Mouse (Mus musculus) heart, postnatal 14 days (tissue): ENCODE data around the gene Psmb10. TPM values are rescaled to one million over a fixed set of nuclear protein-coding genes. Genes with fewer than 3 reads are reported as not detected.
A peak's percentile ranks its signal among the peaks of the same experiment; 100 is the strongest.
"Not testable (repeated sequence)": the region's sequence is repeated elsewhere in the genome, so short reads cannot be mapped to it uniquely, and the experiment has no call there.

Experiments used
- DNase-seq, 2 experiments: peaks; one replicate each; pipeline ENCODE4 v3.0.0; 2021 to 2022
- intact Hi-C: fragments of 180-260 bp; cut with DNase I; formaldehyde crosslinking; loops from one replicate; pipeline ENCODE4 v1.15.1; 2025
- long read RNA-seq, 2 experiments: library from polyadenylated mRNA; stranded (forward); transcript quantifications; one replicate each; pipeline ENCODE4 v2.0.0; 2021
- total RNA-seq, 2 experiments: library from RNA; stranded (reverse); gene quantifications; 2 replicates each; pipeline ENCODE4 v1.2.3; 2021

The Psmb10 gene
- 10 to 100 TPM; 57.6 to 66.5 TPM for total RNA-seq
- long read RNA-seq, experiment 1, transcript Psmb10-201 (8 exons, 1,311 nt) = major isoform, 60 of 64 reads
- long read RNA-seq, experiment 1, partial matches to known transcripts = 1 of 64 reads
- long read RNA-seq, experiment 1, other reads (novel, unspliced or antisense) = 0 of 64 reads
- long read RNA-seq, experiment 2, transcript Psmb10-201 (8 exons, 1,311 nt) = major isoform, 34 of 43 reads
- long read RNA-seq, experiment 2, partial matches to known transcripts = 1 of 43 reads
- long read RNA-seq, experiment 2, other reads (novel, unspliced or antisense) = 5 of 43 reads

- intact Hi-C loops = no loop called here
- peak in 1 of 2 experiments; percentile 45 for DNase-seq
These were observed at the start of gene Psmb10 for GRCm38 (mm10) chr8:105938306-105938669. TSS of gene Psmb10 (minus strand) at chr8:105938444.

GRCm38 (mm10) chr8:105983406-105983805 is 45.2 kb upstream of the Psmb10 start:
- intact Hi-C loops, DNase-seq: not testable (repeated sequence)

DNA sequence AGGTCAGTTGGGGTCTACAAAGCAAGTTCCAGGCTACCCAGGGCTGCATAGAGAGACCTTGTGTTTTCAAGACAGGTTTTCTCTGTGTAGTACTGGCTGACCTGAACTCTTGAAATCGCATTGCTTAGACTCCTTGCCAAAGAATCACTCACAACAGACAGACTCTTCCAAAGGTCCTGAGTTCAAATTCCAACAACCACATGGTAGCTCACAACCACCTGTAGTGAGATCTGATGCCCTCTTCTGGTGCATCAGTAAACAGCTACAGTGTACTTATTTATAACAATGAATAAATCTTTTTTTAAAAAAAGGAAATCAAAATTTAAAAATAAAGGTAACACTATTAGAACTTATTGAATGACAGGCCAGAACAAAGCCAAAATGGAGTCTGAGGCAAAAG is 42.9 kb upstream of the Psmb10 start:
- DNase-seq = no peak
- intact Hi-C loops = no loop called here

DNA sequence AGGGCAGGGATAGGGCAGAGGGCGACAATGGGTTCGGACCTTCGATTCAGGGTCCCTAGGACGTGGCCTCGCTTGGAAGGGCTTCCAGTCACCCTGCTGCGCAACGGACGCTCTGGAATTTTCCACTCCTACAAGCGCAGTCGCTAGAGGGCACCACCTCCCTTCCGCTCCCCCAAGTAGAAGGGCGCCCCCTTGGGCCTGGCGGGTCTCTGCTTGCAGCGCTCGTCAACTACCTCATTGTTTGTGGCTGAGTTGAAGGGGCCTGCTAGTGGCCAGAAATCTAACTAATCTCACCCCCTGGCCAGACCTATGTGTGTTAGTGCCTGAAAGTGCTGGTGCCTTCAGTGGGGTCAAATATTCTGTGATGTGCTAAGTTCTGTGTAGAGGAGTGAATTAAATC is 41.1 kb upstream of the Psmb10 start, which contains the start of gene Dpep3:
Dpep3 (minus strand) TSS at position 105 of the 400 bp plus-strand sequence.
- intact Hi-C loops = no loop called here
- no peak for DNase-seq

DNA sequence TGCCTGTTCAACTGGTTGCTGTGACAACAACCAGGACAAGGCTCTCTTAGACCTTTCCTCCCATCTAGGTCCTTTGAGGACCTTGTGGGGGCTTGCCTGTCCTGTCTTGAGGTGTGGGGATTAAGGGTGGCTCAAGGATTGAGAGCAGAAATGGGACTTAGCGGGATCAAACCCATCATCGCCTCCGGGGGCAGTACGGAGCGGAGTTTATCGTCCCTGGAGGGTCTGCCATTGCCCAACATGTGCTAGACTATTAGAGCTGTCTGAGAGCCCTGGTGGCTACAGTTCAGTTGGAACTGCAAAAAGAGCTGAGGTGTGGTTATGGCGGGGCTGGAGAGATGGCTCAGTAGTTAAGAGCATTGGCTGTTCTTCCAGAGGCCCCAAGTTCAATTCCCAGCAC is 37.1 kb upstream of the Psmb10 start:
- no peak for DNase-seq

GRCm38 (mm10) chr8:105971019-105971720 is 32.9 kb upstream of the Psmb10 start:
- intact Hi-C loops = no loop called here
- DNase-seq = no peak

More for the DNA sequence above, 37.1 kb upstream of the Psmb10 start:
- intact Hi-C loops = no loop called here

GRCm38 (mm10) chr8:105969367-105969766 is 31.1 kb upstream of the Psmb10 start:
- no peak for DNase-seq
- intact Hi-C loops = no loop called here

DNA sequence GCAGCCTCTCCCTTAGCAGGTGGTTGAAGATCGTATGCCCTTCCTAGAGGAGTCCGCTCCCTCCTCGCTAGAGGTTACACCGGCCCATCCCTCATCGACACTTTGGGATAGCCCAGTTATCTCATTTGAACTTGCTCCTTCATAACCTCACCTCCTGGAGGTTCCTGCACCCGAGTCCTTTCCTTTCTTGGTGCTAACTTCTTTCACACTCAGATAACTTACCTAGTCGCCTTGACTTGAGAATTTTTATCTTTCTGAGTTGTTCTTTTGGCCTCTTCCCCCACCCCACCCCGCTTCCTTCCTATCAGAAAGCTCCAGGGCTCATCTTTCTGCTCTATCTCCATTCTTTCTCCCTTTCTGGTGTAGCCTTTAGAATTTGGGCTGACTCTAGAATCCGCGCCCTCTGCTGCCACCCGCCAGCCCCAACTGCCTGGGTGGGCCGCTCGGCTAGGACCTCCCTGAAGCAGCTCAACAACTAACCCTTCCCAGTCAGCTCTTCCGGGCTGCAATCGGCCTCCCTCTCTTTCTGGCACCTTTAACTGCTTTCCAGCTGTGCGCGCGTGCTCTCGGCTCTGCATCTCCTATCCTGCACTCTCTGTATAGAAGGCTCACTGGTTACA is 28.6 kb upstream of the Psmb10 start:
- DNase-seq = peak; percentile 43 to 68
- intact Hi-C loops = no loop called here

- intact Hi-C loops = no loop called here
- peak; percentile 90 to 91 for DNase-seq
These were observed 27.7 kb upstream of the Psmb10 start, which contains the start of gene Slc12a4 for GRCm38 (mm10) chr8:105965905-105966341. TSS of gene Slc12a4 (minus strand) at chr8:105966097.

DNA sequence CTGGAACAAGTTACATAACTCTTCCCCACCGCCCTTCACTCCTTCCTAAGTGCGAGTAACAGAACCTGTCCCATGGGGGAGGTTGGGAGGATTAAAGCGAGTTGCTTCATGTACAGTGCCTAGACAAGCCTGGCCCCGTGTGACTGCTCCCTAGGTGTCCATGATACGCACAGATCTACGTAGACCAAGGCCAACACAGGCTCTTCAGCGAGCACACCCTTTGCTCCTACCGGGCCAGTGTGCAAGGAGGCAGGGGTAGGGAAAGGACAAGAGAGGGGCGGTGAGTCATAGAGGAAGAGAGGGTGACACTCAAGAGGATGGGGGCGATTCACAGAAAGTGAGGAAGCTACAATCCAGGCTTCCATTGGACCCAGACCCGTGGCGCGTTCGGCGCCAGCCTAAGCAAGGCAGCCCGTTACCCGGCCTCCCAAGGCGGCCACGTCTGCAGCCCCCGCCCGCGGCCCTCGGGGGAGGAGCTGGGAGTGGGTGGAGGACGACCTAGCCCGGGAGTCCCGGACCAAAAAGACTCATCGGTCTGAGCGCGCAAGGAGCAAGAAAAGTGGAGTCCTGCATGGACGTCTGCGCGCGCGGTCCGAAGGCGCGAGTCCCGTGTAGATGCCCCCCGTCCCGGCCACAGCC is 27.1 kb upstream of the Psmb10 start:
- intact Hi-C loops = no loop called here

GRCm38 (mm10) chr8:105964506-105965265 is 26.4 kb upstream of the Psmb10 start:
- intact Hi-C loops = no loop called here
- no peak for DNase-seq

More for the DNA sequence above, 27.1 kb upstream of the Psmb10 start:
- DNase-seq = peak; percentile 70 to 75

- no peak for DNase-seq
- intact Hi-C loops = no loop called here
These were observed 23.3 kb upstream of the Psmb10 start for GRCm38 (mm10) chr8:105961536-105961935.

DNA sequence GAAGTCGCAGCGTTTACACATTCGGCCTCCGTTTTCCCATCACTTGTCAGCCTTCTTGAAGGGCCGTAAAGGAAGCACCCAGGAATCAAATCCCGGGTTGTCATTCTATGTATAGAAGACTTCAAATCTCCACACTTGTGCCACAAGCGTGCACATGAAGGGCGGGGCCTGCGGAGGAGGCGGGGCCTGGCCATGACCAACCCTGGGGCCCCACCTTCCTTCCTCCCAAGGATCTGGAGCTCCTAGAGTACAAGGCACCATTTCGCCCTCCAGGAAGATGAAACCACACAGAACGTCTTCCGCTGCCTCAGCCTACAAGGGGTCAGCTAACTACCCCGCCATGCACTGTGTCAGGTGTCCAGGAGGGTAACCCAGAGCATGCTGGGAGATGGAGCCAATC is 22.9 kb upstream of the Psmb10 start:
- intact Hi-C loops = no loop called here
- no peak for DNase-seq

DNA sequence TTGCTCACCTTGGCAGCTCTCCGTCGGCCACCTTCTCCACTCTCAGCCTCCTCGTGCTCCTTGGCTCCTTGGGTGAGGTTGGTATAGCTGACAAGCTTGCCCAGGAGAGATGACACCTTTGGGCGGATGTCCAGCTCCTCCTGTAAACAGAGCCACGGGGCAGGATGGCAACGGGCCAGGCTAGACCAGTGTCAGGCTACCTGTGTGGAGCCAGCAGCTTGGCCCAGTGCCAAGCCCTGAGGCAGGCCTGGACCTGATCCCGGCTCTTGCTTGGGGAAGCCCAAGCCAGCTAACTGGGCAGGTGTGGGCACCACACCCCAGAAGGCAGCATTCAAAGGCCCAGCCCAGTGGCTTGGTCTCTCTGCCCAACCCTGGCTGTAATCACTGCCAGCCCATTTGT is 21.1 kb upstream of the Psmb10 start:
- peak; percentile 52 to 65 for DNase-seq
- intact Hi-C loops = no loop called here

GRCm38 (mm10) chr8:105957813-105958212 is 19.6 kb upstream of the Psmb10 start:
- intact Hi-C loops = no loop called here

DNA sequence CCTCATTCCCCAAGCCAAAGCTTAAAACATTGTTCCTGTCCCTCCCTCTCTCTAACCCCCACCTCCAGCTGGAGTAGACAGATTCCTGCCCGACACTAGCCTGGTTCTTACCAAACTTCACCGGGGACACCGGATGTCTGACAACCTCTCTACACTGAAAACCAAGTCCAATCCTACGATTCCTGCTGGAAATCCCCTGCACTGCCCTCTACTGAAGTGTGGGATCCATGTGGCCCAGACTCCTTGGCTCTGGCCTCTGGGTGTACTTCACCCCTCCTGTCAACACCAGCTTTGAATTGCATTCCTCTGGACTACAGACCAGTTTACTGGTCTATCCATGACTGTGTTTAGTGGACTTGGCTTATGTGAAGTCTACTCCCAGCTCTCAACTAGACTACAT is 18.3 kb upstream of the Psmb10 start:
- DNase-seq = peak in 1 of 2 experiments; percentile 61
- intact Hi-C loops = no loop called here

More at GRCm38 (mm10) chr8:105957813-105958212, 19.6 kb upstream of the Psmb10 start:
- peak; percentile 45 to 60 for DNase-seq

DNA sequence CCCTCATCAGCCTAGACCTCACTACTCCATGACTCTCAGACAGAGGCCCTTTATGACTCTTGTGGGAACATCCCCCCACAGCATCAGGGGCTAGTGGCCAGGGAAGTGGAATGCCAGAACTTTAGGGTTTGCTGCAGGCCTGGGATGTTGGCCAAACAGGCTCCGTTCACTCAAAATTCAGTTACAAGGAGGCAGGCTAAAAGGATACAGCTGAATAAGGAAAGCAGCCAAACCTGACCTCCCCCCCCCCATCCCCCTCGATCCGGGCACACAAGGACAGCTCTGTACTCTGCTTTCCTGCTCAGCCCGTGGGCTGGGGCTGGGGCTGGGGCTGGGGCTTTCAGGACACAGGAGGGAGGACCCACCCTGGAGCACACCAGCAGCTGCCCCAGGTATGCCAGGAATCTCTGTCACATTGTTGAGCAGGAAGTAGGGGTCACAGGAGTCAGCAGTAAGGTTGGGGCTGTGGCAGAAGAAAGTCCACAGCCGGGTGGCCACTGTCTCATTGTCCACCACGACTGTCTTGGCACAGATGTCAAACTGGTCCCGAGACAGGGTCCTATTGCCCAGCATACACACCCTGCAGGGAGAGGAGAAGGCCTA is 12.9 kb upstream of the Psmb10 start:
- intact Hi-C loops = no loop called here
- DNase-seq = peak; percentile 60 to 72

DNA sequence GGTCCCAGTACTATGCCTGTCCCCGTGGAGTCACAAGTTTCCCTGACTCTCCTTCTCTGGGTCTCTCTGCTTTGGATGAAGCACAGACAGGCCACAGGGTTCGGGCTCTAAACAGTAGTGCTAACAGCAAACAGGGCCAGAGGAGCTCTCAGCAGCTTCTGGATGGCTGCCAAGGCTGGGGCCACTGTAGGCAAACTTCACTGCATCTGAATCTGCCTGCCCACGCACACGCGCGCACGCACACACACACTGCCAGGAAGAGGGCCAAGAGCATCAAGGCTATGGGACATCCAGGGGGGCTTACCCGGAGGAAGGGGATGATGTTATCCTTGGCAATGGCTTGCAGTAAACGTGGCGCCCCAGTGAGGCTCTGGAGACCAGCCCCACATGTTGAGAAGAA is 11.1 kb upstream of the Psmb10 start:
- intact Hi-C loops = no loop called here

GRCm38 (mm10) chr8:105943321-105943739 is 5.1 kb upstream of the Psmb10 start, which contains the start of gene Lcat:
TSS of gene Lcat (minus strand) at chr8:105943382.
- intact Hi-C loops = no loop called here

More for the DNA sequence above, 11.1 kb upstream of the Psmb10 start:
- peak; percentile 65 to 74 for DNase-seq

More at GRCm38 (mm10) chr8:105943321-105943739, 5.1 kb upstream of the Psmb10 start, which contains the start of gene Lcat:
- no peak for DNase-seq
